Mouse (Mus musculus) bone marrow macrophage, adult 2 months (primary cell): ENCODE data around the gene Hcst.

ENCODE experiments used
- CTCF ChIP-seq: IDR thresholded peaks from 2 replicates; pipeline ENCODE4 v1.5.1; 2012; ENCODE audit warnings: low read depth, mild to moderate bottlenecking, low read length, moderate library complexity
- POLR2A ChIP-seq: IDR thresholded peaks from 2 replicates; pipeline ENCODE4 v1.6.1; 2012; ENCODE audit warnings: mild to moderate bottlenecking, low read depth, low read length, borderline replicate concordance

- TF ChIP-seq POLR2A = no peak
- TF ChIP-seq CTCF = no peak
Measured at GRCm38 (mm10) chr7:30384106-30384505, 35.5 kb downstream of the Hcst start.
